Mouse (Mus musculus): ENCODE measurements around the gene Psmb8. TPM values are rescaled to one million over a fixed set of nuclear protein-coding genes. Genes with fewer than 3 reads are reported as not detected.

Gene Psmb8
- polyA plus RNA-seq, 1 experiment, result 0.44 TPM

DNA sequence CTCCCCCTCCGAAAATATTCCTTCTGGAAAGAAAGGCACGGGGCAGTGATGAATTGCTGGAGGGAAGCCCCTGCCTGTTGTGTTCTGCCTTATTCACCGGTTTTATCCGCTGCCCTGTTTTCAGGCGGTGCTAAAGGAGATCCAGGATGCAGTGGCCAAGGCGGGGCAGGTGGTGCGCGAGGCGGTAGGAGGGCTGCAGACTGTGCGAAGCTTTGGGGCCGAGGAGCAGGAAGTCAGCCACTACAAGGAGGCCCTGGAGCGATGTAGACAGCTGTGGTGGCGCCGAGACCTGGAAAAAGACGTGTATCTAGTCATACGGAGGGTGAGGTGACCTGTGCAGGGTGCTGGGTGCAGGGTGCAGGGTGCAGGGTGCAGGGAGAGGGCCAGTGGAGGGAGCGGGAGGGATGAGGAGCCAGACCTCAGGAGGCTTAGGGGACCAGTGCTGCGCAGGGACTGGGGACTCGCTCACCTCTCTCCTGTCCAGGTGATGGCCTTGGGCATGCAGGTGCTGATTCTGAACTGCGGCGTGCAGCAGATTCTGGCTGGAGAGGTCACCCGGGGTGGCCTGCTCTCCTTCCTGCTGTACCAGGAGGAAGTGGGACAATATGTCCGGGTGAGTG, 14.3 kb downstream of the Psmb8 start:
- no peak overlapping the region for H3K4me2 ChIP-seq (ENCODE audit: low read depth)
- H3K36me3 ChIP-seq (ENCODE audit: control insufficient read depth, insufficient read depth), result no peaks in the 10 kb centered on the region
- H3K27me3 ChIP-seq (ENCODE audit: control insufficient read depth, insufficient read depth, insufficient read length), result peaks cover 32% of the 10 kb centered on the region
- no peak for TF ChIP-seq MYOG (IDR thresholded peaks at IDR 0.05; ENCODE audit: control insufficient read depth in 1 of 3, insufficient read depth in 1 of 3, insufficient read length in 2 of 3, low read depth in 2 of 3)
- no peak overlapping the region for H3ac ChIP-seq (ENCODE audit: control insufficient read depth, insufficient read length)
- H3K79me2 ChIP-seq (ENCODE audit: control insufficient read depth, insufficient read depth), result no peaks in the 10 kb centered on the region
- H3K4me3 ChIP-seq, result no peak overlapping the region

DNA sequence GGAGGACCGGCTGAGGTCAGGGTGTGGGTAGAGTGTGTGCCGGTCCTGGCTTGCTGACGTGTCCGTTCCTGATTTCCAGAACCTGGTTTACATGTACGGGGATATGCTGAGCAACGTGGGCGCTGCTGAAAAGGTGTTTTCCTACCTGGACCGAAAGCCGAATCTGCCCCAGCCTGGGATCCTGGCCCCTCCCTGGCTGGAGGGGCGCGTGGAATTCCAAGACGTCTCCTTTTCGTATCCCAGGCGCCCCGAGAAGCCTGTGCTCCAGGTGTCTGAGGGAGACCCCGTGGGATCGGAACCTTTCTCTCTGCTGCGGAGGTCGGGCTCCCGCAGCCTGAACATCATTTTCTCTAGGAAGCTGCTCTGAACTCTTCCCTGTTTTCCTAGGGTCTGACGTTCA, 16.4 kb downstream of the Psmb8 start:
- Histone ChIP-seq H3K4me2 (ENCODE audit: low read depth) (no peak overlapping the region), H3ac (ENCODE audit: control insufficient read depth, insufficient read length) (no peak overlapping the region), H3K4me3 (no peak overlapping the region), H3K36me3 (ENCODE audit: control insufficient read depth, insufficient read depth) (no peaks in the 10 kb centered on the region), H3K79me2 (ENCODE audit: control insufficient read depth, insufficient read depth) (no peaks in the 10 kb centered on the region), H3K27me3 (ENCODE audit: control insufficient read depth, insufficient read depth, insufficient read length) (peaks cover 50% of the 10 kb centered on the region)
- TF ChIP-seq POLR2A (IDR thresholded peaks at IDR 0.05; ENCODE audit: insufficient read length, low read depth) (no peak), E2F4 (IDR thresholded peaks at IDR 0.05; ENCODE audit: insufficient read depth) (no peak), MYOG (IDR thresholded peaks at IDR 0.05; ENCODE audit: control insufficient read depth in 1 of 3, insufficient read depth in 1 of 3, insufficient read length in 2 of 3, low read depth in 2 of 3) (no peak), MAX (IDR thresholded peaks at IDR 0.05; ENCODE audit: low read depth) (no peak), REST (IDR thresholded peaks at IDR 0.05; ENCODE audit: insufficient read depth, insufficient read length) (no peak), MYOD1 (IDR thresholded peaks at IDR 0.05; ENCODE audit: control insufficient read depth in 1 of 3, insufficient read length in 2 of 3, low read depth in 2 of 3) (no peak), POLR2AphosphoS2 (IDR thresholded peaks at IDR 0.05; ENCODE audit: insufficient read length, low read depth) (no peak), CEBPB (IDR thresholded peaks at IDR 0.05; ENCODE audit: insufficient read depth, poor library complexity, severe bottlenecking) (no peak), TCF12 (IDR thresholded peaks at IDR 0.05; ENCODE audit: insufficient read depth, poor library complexity, severe bottlenecking) (no peak), TCF3 (IDR thresholded peaks at IDR 0.05; ENCODE audit: insufficient read length, low read depth) (no peak)

DNA sequence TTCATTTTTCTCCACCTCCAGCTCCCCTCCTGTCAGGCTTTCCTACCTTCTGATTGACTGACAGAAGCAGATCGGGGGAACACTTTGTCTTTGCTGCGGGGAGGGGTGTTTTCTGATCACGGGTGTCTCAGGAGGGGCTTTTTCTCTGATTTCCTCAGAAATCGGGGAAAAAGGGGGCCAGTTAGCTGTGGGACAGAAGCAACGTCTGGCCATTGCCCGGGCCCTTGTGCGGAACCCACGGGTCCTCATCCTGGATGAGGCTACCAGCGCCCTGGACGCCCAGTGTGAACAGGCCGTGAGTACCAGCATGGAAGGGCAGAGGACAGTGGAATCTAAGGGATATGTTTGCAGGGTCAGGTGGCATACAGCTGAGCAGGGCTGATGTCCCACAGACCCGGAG, 17.7 kb downstream of the Psmb8 start:
- TF ChIP-seq MYOD1 (IDR thresholded peaks at IDR 0.05; ENCODE audit: control insufficient read depth in 1 of 3, insufficient read length in 2 of 3, low read depth in 2 of 3), result no peak
- TF ChIP-seq USF1 (IDR thresholded peaks at IDR 0.05; ENCODE audit: low read depth), result no peak
- TF ChIP-seq TCF3 (IDR thresholded peaks at IDR 0.05; ENCODE audit: insufficient read length, low read depth), result no peak
- TF ChIP-seq CEBPB (IDR thresholded peaks at IDR 0.05; ENCODE audit: insufficient read depth, poor library complexity, severe bottlenecking), result no peak
- TF ChIP-seq MAX (IDR thresholded peaks at IDR 0.05; ENCODE audit: low read depth), result no peak
- TF ChIP-seq E2F4 (IDR thresholded peaks at IDR 0.05; ENCODE audit: insufficient read depth), result no peak
- no peak for TF ChIP-seq MYOG (IDR thresholded peaks at IDR 0.05; ENCODE audit: control insufficient read depth in 1 of 3, insufficient read depth in 1 of 3, insufficient read length in 2 of 3, low read depth in 2 of 3)
- TF ChIP-seq SRF (IDR thresholded peaks at IDR 0.05; ENCODE audit: control insufficient read depth, insufficient read length, low read depth), result no peak
- TF ChIP-seq TCF12 (IDR thresholded peaks at IDR 0.05; ENCODE audit: insufficient read depth, poor library complexity, severe bottlenecking), result no peak
- no peak for TF ChIP-seq POLR2AphosphoS2 (IDR thresholded peaks at IDR 0.05; ENCODE audit: insufficient read length, low read depth)
- no peak for TF ChIP-seq POLR2A (IDR thresholded peaks at IDR 0.05; ENCODE audit: insufficient read length, low read depth)
- no peak for TF ChIP-seq REST (IDR thresholded peaks at IDR 0.05; ENCODE audit: insufficient read depth, insufficient read length)
- H3K4me2 ChIP-seq (ENCODE audit: low read depth), result no peak overlapping the region
- H3K4me3 ChIP-seq, result no peak overlapping the region
- H3K27me3 ChIP-seq (ENCODE audit: control insufficient read depth, insufficient read depth, insufficient read length), result peaks cover 52% of the 10 kb centered on the region
- no peaks in the 10 kb centered on the region for H3K36me3 ChIP-seq (ENCODE audit: control insufficient read depth, insufficient read depth)
- no peaks in the 10 kb centered on the region for H3K79me2 ChIP-seq (ENCODE audit: control insufficient read depth, insufficient read depth)
- H3ac ChIP-seq (ENCODE audit: control insufficient read depth, insufficient read length), result no peak overlapping the region

DNA sequence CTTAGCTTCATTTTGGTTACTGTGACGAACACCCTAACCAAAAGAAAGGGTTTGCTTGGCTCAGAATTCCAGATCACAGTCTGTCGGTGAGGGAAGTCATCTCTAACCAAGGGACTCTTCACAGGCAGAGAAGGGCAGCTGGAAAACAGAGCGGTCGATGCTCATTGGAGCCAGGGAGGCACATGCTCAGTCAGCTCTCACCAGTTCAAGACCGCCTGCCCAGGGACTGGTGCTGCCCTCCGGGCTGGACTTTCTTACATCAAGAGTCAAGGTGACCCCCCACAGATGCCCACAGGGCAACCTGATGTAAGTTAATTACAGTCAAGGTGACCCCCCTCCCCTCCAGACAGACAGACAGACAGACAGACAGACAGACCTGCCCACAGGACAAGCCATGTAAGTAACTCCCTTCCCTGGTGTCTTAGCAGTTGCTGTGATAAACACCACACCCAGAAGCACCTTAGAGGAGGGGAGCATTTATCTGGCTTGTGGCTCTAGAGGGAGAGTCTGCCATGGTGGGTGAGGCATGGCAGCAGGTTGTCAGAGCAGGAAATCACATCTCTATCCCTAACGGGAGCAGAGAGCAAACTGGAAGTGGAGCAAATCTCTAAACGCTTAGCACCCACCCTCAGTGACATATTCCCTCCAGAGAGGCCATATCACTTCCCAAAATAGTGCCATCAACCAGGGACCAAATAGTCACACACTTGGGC, 19.9 kb downstream of the Psmb8 start:
- no peaks in the 10 kb centered on the region for H3K79me2 ChIP-seq (ENCODE audit: control insufficient read depth, insufficient read depth)
- no peak overlapping the region for H3K4me2 ChIP-seq (ENCODE audit: low read depth)
- TF ChIP-seq CEBPB (IDR thresholded peaks at IDR 0.05; ENCODE audit: insufficient read depth, poor library complexity, severe bottlenecking) (no peak), E2F4 (IDR thresholded peaks at IDR 0.05; ENCODE audit: insufficient read depth) (no peak), POLR2AphosphoS2 (IDR thresholded peaks at IDR 0.05; ENCODE audit: insufficient read length, low read depth) (no peak), MAX (IDR thresholded peaks at IDR 0.05; ENCODE audit: low read depth) (no peak), REST (IDR thresholded peaks at IDR 0.05; ENCODE audit: insufficient read depth, insufficient read length) (no peak), TCF3 (IDR thresholded peaks at IDR 0.05; ENCODE audit: insufficient read length, low read depth) (no peak), MYOG (IDR thresholded peaks at IDR 0.05; ENCODE audit: control insufficient read depth in 1 of 3, insufficient read depth in 1 of 3, insufficient read length in 2 of 3, low read depth in 2 of 3) (no peak), POLR2A (IDR thresholded peaks at IDR 0.05; ENCODE audit: insufficient read length, low read depth) (no peak), TCF12 (IDR thresholded peaks at IDR 0.05; ENCODE audit: insufficient read depth, poor library complexity, severe bottlenecking) (no peak), USF1 (IDR thresholded peaks at IDR 0.05; ENCODE audit: low read depth) (no peak), SRF (IDR thresholded peaks at IDR 0.05; ENCODE audit: control insufficient read depth, insufficient read length, low read depth) (no peak), MYOD1 (IDR thresholded peaks at IDR 0.05; ENCODE audit: control insufficient read depth in 1 of 3, insufficient read length in 2 of 3, low read depth in 2 of 3) (no peak)
- H3ac ChIP-seq (ENCODE audit: control insufficient read depth, insufficient read length), result no peak overlapping the region
- H3K4me3 ChIP-seq, result no peak overlapping the region
- no peaks in the 10 kb centered on the region for H3K36me3 ChIP-seq (ENCODE audit: control insufficient read depth, insufficient read depth)
- H3K27me3 ChIP-seq (ENCODE audit: control insufficient read depth, insufficient read depth, insufficient read length), result peaks cover 46% of the 10 kb centered on the region
